Mouse (Mus musculus) midbrain, postnatal 0 days (tissue): ENCODE data around the gene Itln1. TPM values are rescaled to one million over a fixed set of nuclear protein-coding genes. Genes with fewer than 3 reads are reported as not detected.

Source experiments
- ATAC-seq: fragments of 200-750 bp; cut with Nextera tagmentation; 2 replicates; pipeline ENCODE4 v1.8.0; 2017; ENCODE audit warnings: moderate number of reproducible peaks, mild to moderate bottlenecking, moderate TSS enrichment, moderate library complexity; ENCODE audit not compliant: low FRiP score
- DNase-seq: peaks from one replicate; pipeline ENCODE4 v3.0.0-alpha.2; 2015; ENCODE audit warnings: low spot score
- H3K27ac ChIP-seq: fragments of 300-500 bp; sonication (generic); 2 replicates; pipeline ENCODE4 v1.5.1; 2014; ENCODE audit warnings: low read depth, mild to moderate bottlenecking, low read length, mixed read lengths
- H3K27me3 ChIP-seq: fragments of 300-500 bp; sonication (generic); 2 replicates; pipeline ENCODE4 v1.6.1; 2014; ENCODE audit warnings: low read length, control low read depth, mixed read lengths; ENCODE audit not compliant: insufficient read depth
- H3K36me3 ChIP-seq: fragments of 300-500 bp; sonication (generic); 2 replicates; pipeline ENCODE4 v1.6.1; 2014; ENCODE audit warnings: low read length, control low read depth, mixed read lengths; ENCODE audit not compliant: insufficient read depth
- H3K4me1 ChIP-seq: fragments of 300-500 bp; sonication (generic); 2 replicates; pipeline ENCODE4 v1.6.1; 2014; ENCODE audit warnings: mild to moderate bottlenecking, control low read depth, antibody characterized with exemption, low read length, mixed read lengths; ENCODE audit not compliant: insufficient read depth
- H3K4me2 ChIP-seq: fragments of 300-500 bp; sonication (generic); 2 replicates; pipeline ENCODE4 v1.6.1; 2014; ENCODE audit warnings: low read depth, mild to moderate bottlenecking, low read length, mixed read lengths; ENCODE audit not compliant: poor library complexity, severe bottlenecking
- H3K4me3 ChIP-seq: fragments of 300-500 bp; sonication (generic); 2 replicates; pipeline ENCODE4 v1.5.1; 2014; ENCODE audit warnings: low read depth, mild to moderate bottlenecking, low read length, moderate library complexity
- H3K9ac ChIP-seq: fragments of 300-500 bp; sonication (generic); replicated peaks from 2 replicates; pipeline ENCODE4 v1.6.1; 2014; ENCODE audit warnings: mild to moderate bottlenecking, low read length, moderate library complexity, mixed read lengths; ENCODE audit not compliant: poor library complexity, severe bottlenecking
- H3K9me3 ChIP-seq: fragments of 300-500 bp; sonication (generic); 2 replicates; pipeline ENCODE4 v1.6.1; 2016; ENCODE audit warnings: low read length, control low read depth
- CTCF ChIP-seq: IDR thresholded peaks from 2 replicates; pipeline ENCODE4 v1.5.1; 2016; ENCODE audit warnings: antibody characterized with exemption, mild to moderate bottlenecking
- WGBS: fragments of 180-500 bp; shearing (Covaris S2); extraction: QIAGEN DNeasy Blood & Tissue Kit; methylation state at CpG from one replicate; pipeline ENCODE4 v1.1.7; 2014; 5-methylcytosine and 5-hydroxymethylcytosine counted together
- polyA plus RNA-seq: library from polyadenylated mRNA; unstranded; fragments of >200 nt; fragmentation: Nextera tagmentation; extraction: Ambion mirVana; gene quantifications from 2 replicates; pipeline ENCODE4 v1.2.1, GENCODE M21; 2015
- total RNA-seq: library from RNA; depleted of rRNA; stranded (reverse); fragments of >200 nt; gene quantifications from 2 replicates; pipeline ENCODE4 v1.2.3, GENCODE M21; 2014; rRNA removed

Gene Itln1
- total RNA-seq (not detected in 2 replicates), polyA plus RNA-seq (not detected in 2 replicates)

GRCm38 (mm10) chr1:171535194-171535593 lies at the start of gene Itln1:
Itln1 (minus strand) TSS chr1:171535294.
- no peak within 1 kb of the TSS for H3K4me2 ChIP-seq
- 0 out of 2 replicates have a peak, but pooled peaks cover 3% of the 10 kb centered on the region for H3K9me3 ChIP-seq
- no peak within 1 kb of the TSS for H3K9ac ChIP-seq
- WGBS, result 100% methylated on average over 1 of the region's 1 CpGs
- ATAC-seq (no peak), DNase-seq (no peak)
- no peaks in the 10 kb centered on the region for H3K27me3 ChIP-seq
- no peaks in the 10 kb centered on the region for H3K36me3 ChIP-seq
- no peak within 1 kb of the TSS for H3K27ac ChIP-seq
- TF ChIP-seq CTCF, result no peak
- no peak within 1 kb of the TSS for H3K4me3 ChIP-seq
- no peaks in the 10 kb centered on the region for H3K4me1 ChIP-seq

DNA sequence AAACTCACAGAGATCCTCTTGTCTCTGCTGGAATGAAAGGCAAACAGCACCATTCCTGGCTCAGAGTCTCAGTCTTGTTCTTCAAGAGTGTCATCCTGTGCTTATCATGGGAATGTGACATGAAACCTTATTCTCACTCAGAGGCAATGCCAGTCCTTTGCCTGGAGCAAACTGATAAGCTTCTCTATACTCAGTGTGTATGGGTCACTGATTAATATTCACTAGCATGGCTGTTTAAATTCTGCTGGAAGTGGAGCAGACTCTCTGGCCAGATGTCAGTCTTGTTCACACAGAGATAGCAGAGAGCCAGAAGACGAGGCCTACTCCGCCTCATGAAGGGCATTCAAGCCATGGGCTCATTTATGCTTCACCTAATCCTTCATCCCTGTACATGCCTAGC lies 49.5 kb upstream of the Itln1 start:
- WGBS, result 73% methylated on average over 2 of the region's 2 CpGs
- Histone ChIP-seq H3K36me3 (no peaks in the 10 kb centered on the region), H3K4me1 (no peaks in the 10 kb centered on the region), H3K27ac (no peak overlapping the region), H3K4me2 (no peak overlapping the region), H3K9ac (no peak overlapping the region), H3K9me3 (no peaks in the 10 kb centered on the region), H3K4me3 (no peak overlapping the region), H3K27me3 (no peaks in the 10 kb centered on the region)
- no peak for TF ChIP-seq CTCF
- DNase-seq, result no peak
- ATAC-seq, result no peak

GRCm38 (mm10) chr1:171577168-171577567 lies 42.1 kb upstream of the Itln1 start:
- Histone ChIP-seq H3K9me3 (no peaks in the 10 kb centered on the region), H3K4me1 (no peaks in the 10 kb centered on the region), H3K9ac (no peak overlapping the region), H3K36me3 (no peaks in the 10 kb centered on the region), H3K4me3 (no peak overlapping the region), H3K4me2 (no peak overlapping the region), H3K27me3 (no peaks in the 10 kb centered on the region), H3K27ac (no peak overlapping the region)
- TF ChIP-seq CTCF, result no peak
- WGBS, result 84% methylated on average over 7 of the region's 7 CpGs
- ATAC-seq (no peak), DNase-seq (no peak)

DNA sequence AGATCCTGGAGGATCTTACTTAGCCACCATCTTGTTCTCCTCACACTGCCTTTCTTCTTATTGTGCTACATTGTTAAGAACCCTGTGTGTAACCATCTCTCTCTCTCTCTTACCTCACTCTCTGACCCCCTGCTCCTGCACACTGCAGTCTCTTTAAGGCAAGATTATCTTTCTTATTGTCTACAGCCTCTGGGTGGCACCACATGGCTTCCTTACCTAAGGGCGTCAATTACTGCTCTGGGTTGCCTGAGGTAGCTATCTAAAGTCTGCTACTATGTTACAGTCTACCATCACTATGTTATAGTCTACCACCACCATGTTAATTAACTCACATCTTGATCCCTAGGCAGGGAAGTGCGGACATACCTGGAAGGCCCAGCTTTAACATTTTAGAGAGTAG lies 33.3 kb upstream of the Itln1 start:
- no peaks in the 10 kb centered on the region for H3K9me3 ChIP-seq
- H3K27ac ChIP-seq, result no peak overlapping the region
- H3K4me3 ChIP-seq, result no peak overlapping the region
- H3K36me3 ChIP-seq, result no peaks in the 10 kb centered on the region
- no peaks in the 10 kb centered on the region for H3K27me3 ChIP-seq
- ATAC-seq, result no peak
- H3K9ac ChIP-seq, result no peak overlapping the region
- peak; percentile 1 for DNase-seq
- no peak overlapping the region for H3K4me2 ChIP-seq
- no peaks in the 10 kb centered on the region for H3K4me1 ChIP-seq
- WGBS, result 57% methylated on average over 2 of the region's 2 CpGs
- no peak for TF ChIP-seq CTCF

DNA sequence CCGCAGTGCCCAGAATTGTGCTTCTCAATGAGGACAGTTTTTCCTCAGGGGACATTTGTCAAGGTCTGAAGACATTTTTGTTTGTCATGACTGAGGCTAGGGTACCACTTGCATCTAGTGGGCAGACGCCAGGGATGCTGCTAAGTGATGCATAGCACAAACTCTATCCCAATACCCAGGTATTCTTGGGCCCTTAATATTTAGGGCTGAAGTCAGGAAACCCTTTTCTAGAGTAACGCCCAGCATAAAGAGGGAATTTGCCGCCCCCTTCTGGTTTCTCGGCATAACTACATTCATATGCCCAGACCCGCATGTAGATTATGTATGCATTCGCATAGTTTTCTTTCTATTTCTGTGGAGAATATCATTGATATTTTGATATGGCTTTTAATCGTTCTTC lies 31.7 kb upstream of the Itln1 start:
- H3K9ac ChIP-seq, result no peak overlapping the region
- WGBS, result 24% methylated on average over 8 of the region's 8 CpGs
- no peaks in the 10 kb centered on the region for H3K9me3 ChIP-seq
- H3K27me3 ChIP-seq, result no peaks in the 10 kb centered on the region
- DNase-seq (peak; percentile 68), ATAC-seq (no peak)
- H3K4me2 ChIP-seq, result no peak overlapping the region
- H3K4me1 ChIP-seq, result no peaks in the 10 kb centered on the region
- no peak overlapping the region for H3K4me3 ChIP-seq
- TF ChIP-seq CTCF, result peak; percentile 79
- H3K27ac ChIP-seq, result no peak overlapping the region
- H3K36me3 ChIP-seq, result no peaks in the 10 kb centered on the region

DNA sequence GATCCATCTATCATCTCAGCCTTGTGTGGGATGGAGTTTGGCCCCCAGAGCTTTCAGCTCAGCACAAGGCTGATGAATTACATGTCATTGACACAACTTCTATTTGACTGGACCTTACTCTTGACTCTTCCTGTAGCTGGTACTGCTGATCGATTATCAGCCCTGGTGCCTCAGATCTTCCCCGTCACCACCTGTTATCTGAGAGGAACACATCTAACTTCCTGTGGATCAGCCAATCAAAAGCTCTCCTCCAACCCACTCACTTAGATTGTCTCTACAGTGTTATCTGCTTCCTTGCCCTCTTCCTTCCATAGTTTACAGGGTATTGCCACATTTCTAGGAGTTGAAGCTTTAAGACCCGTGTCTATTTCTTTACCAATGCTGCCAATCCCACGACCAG lies 30.8 kb upstream of the Itln1 start:
- Histone ChIP-seq H3K4me3 (no peak overlapping the region), H3K9me3 (no peaks in the 10 kb centered on the region), H3K4me1 (no peaks in the 10 kb centered on the region), H3K36me3 (no peaks in the 10 kb centered on the region), H3K27me3 (no peaks in the 10 kb centered on the region), H3K4me2 (no peak overlapping the region), H3K27ac (no peak overlapping the region), H3K9ac (no peak overlapping the region)
- 78% methylated on average over 4 of the region's 4 CpGs for WGBS
- no peak for DNase-seq
- no peak for TF ChIP-seq CTCF
- ATAC-seq, result no peak
